Mouse (Mus musculus) testis, postnatal 10 days (tissue): ENCODE results near the gene Zfp639.

ENCODE experiments used
- DNase-seq: peaks from one replicate; pipeline ENCODE4 v3.0.0; 2021; ENCODE audit warnings: low spot score

The Zfp639 gene

GRCm38 (mm10) chr3:32505841-32506240 is 4.2 kb upstream of the Zfp639 start:
- DNase-seq: no peak

- no peak for DNase-seq
Measured at GRCm38 (mm10) chr3:32506366-32507225, 3.5 kb upstream of the Zfp639 start.

GRCm38 (mm10) chr3:32508666-32509324 is 1.3 kb upstream of the Zfp639 start:
- DNase-seq: peak; percentile 69

GRCm38 (mm10) chr3:32510375-32511190 is 524 bp downstream of the Zfp639 start:
- peak; percentile 99 for DNase-seq

- DNase-seq: no peak
Measured at GRCm38 (mm10) chr3:32511191-32511550, 1.1 kb downstream of the Zfp639 start.

DNA sequence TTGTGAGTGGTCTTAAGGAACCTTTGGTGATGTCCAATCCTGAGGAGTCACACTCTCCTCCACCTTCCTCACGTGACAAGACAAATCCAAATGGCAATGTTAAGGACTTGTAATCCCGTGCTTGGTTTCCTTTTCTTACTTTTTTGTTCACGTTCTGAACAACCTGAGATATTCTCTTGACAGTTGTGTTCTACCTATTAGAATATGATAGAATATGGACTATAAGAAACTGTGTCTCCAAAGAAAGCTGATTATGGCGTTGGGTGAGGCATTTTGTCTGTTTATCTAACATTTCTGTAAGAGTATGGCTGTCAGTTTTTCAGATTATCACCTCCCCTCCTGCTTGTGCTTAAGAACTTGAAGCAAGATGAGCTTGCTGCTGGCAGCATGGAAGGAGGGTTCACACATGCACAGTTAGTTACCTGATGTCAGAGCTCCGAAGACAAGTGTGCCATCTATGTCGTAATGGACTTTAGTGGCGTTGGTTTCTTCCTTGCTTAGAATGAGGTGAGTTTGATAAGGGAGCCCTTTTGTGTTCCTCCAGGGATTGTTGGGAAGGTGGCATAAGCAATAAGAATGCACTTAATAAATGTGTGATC is 2.7 kb downstream of the Zfp639 start:
- no peak for DNase-seq

- no peak for DNase-seq
Measured at GRCm38 (mm10) chr3:32513528-32513927, 3.5 kb downstream of the Zfp639 start.

DNA sequence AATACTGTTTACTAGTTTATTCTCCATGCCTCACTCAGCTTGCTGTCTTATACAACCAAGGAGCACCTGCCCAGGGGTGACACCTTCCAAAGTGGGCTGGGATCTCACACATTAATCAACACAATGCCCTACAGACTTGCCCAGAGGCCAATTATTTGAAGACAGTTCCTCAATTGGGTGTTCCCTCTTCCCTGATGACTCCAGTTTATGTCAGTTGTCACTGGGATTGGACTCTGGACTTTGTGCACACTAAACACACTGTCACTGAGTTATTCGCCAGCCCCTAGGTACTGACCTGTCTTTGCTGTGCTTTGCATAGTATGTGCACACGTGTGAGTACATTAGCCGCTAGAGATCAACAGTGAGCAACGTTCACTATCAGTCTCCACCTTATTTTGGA is 17.1 kb downstream of the Zfp639 start:
- no peak for DNase-seq

- DNase-seq: peak; percentile 92
Measured at GRCm38 (mm10) chr3:32529303-32529898, 19.3 kb downstream of the Zfp639 start, which contains the start of gene Mfn1. Mfn1 (plus strand) TSS chr3:32529465.

- DNase-seq: no peak
Measured at GRCm38 (mm10) chr3:32530041-32530440, 20.0 kb downstream of the Zfp639 start.

DNA sequence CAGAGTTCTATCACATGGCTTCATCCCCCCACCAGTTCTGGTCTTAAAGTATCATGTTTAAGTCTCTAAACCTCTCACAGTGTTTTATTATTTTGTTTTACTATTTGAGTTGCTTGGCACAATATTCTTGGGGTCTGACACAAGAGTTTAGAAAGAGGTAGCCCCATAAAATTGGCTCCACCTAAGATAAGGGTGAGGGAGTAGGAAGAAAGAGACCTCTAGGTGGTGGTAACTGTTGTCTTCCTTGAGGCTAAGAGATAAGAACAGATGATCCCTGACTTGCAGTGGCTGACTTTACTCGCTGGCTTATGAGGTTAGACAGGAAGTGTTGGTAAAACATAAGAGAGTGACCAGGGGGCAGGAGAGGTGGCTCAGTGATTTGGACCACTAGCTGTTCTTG is 25.6 kb downstream of the Zfp639 start:
- no peak for DNase-seq

DNA sequence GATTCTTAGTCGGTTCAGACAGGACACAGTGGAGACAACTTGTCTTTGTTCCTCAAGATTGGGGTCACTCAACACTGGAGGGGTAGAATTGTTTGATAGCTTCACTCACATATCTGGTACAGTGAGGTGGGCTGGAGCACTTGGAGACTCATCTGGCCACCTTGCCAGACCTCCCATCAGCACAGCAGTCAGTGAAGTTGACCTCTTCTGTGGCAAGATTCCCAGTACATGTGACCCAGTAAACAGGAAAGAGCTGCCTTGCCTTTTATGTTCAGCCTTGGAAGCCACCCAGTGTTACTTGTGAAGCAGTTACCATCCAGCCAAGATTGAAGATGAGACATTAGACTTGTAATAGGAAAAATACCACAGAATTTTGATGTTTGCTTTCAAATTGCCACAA is 27.5 kb downstream of the Zfp639 start:
- DNase-seq: no peak

DNA sequence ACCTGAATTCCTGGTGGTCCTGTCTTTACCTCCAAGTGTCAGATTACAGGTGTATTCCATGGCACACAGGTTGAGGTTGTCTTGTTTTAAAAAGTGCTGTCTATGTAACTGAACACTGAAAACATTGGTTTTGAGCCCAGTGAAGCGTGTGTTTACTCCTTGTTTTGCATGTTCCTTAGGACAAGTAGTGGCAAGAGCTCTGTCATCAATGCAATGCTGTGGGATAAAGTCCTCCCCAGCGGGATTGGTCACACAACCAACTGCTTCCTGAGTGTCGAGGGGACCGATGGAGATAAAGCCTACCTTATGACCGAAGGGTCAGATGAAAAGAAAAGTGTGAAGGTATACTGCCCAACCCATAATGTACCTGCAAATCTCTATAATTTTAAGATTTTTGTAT is 28.0 kb downstream of the Zfp639 start:
- DNase-seq: no peak

GRCm38 (mm10) chr3:32553061-32553460 is 43.0 kb downstream of the Zfp639 start:
- DNase-seq: no peak

DNA sequence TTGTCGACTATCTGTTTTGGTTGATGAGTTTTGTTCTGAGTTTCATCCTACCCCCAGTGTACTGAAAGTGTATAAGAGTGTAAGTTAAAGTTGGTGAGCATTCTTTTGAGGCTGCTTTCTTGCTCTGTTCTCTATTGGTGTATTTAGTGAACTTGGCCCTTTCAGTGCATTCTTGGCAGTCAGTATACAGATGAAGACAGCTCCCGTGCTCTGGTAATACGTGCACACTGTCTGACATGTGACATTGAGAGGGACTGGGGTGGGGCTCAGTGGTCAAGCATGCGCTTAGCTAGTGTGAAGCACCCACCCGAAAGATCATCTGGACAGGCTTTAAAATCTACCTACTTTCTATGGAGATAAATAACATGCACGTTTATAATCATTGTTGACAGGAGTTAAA is 53.3 kb downstream of the Zfp639 start:
- no peak for DNase-seq
